Mouse (Mus musculus) embryonic fibroblast, embryonic 13.5 days (primary cell): ENCODE data around the gene Sirt7.

ENCODE experiments used
- CTCF ChIP-seq: IDR thresholded peaks from 2 replicates; pipeline ENCODE4 v1.5.1; 2011; ENCODE audit warnings: mild to moderate bottlenecking, control low read depth, low read length, moderate library complexity, borderline replicate concordance; ENCODE audit not compliant: insufficient read depth
- POLR2A ChIP-seq: IDR thresholded peaks from 2 replicates; pipeline ENCODE4 v1.6.1; 2011; ENCODE audit warnings: low read depth, mild to moderate bottlenecking, control low read depth, low read length, moderate library complexity

DNA sequence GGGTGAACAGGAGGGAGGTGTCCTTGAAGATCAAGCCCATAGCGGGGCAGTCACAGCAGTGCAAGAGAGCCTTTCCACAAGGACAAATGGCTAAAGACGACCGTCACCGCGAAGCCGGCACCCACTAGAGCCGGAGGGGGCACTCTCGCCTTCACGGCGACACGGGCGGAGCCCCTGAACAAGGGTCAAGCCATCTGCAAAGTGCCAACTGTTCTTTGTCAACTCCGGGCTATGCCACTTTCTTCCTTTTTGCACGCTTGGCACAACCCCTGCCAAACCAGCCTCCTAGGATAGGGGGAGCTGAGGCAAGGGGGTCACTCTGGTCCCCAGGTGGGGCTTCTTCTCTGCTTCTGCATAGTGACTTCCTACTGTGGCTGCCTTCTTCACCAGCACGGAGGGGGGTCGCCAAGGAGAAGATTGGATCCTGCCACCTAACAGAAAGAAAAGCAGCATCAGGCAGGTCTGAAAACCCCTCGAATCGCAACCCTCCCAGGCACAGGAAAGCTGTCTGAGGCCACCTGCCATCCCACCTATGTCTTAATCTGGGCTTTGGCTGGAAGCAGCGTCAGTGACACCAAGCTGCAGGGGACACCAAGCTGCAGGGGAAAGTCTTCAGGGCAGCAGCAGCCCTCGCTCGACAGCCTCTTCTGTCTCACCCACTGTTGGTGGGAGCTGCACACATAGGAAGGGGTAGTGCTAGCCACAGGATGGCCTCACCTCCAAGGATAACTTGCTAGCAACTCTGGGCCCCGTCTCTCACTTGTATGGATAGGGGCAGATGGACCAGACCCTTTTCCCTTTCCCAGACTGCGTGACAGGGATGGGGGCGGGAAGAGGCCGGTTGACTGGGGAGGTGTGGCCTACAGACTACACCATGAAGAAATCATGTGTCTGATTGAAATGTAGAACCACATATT is 6.2 kb downstream of the Sirt7 start:
- no peak for TF ChIP-seq CTCF
- TF ChIP-seq POLR2A, result no peak
